Mouse (Mus musculus): ENCODE results near the gene Dolpp1. TPM values are rescaled to one million over a fixed set of nuclear protein-coding genes. Genes with fewer than 3 reads are reported as not detected.

Gene Dolpp1
- polyA plus RNA-seq, 1 experiment from 2014 or later: 47.9 TPM

GRCm38 (mm10) chr2:30399191-30400171 is 7.4 kb downstream of the Dolpp1 start:
- Histone ChIP-seq H3K9me3 (ENCODE audit: control insufficient read depth, low read length) (no peaks in the 10 kb centered on the region), H3K4me1 (replicated peaks; ENCODE audit: control insufficient read depth, insufficient read depth, low read length) (peaks cover 11% of the 10 kb centered on the region), H3K27me3 (ENCODE audit: control insufficient read depth, insufficient read depth, low read length) (no peaks in the 10 kb centered on the region), H3K36me3 (ENCODE audit: control insufficient read depth, insufficient read depth, low read length) (peaks cover 2% of the 10 kb centered on the region), H3K9ac (ENCODE audit: low read length) (peak overlapping the region; percentile 54), H3K27ac (ENCODE audit: low read depth, low read length) (peak overlapping the region; percentile 93), H3K4me3 (ENCODE audit: low read depth, low read length) (no peak overlapping the region), H3K4me2 (ENCODE audit: low read depth, low read length, severe bottlenecking) (peak overlapping the region; percentile 1; the same call in 1 of the 2 replicates)
- WGBS: 24% methylated on average over 20 of the region's 20 CpGs
- ATAC-seq (replicated peaks; ENCODE audit: low FRiP score) (peak; percentile 75), DNase-seq (ENCODE audit: low spot score) (peak; percentile 71)

GRCm38 (mm10) chr2:30401581-30401980 is 9.5 kb downstream of the Dolpp1 start:
- Histone ChIP-seq H3K27ac (ENCODE audit: low read depth, low read length) (no peak overlapping the region), H3K4me1 (replicated peaks; ENCODE audit: control insufficient read depth, insufficient read depth, low read length) (peaks cover 11% of the 10 kb centered on the region), H3K36me3 (ENCODE audit: control insufficient read depth, insufficient read depth, low read length) (peaks cover 2% of the 10 kb centered on the region), H3K4me2 (ENCODE audit: low read depth, low read length, severe bottlenecking) (no peak overlapping the region), H3K4me3 (ENCODE audit: low read depth, low read length) (no peak overlapping the region), H3K27me3 (ENCODE audit: control insufficient read depth, insufficient read depth, low read length) (no peaks in the 10 kb centered on the region), H3K9ac (ENCODE audit: low read length) (no peak overlapping the region), H3K9me3 (ENCODE audit: control insufficient read depth, low read length) (no peaks in the 10 kb centered on the region)
- DNase-seq (ENCODE audit: low spot score): no peak
- ATAC-seq (replicated peaks; ENCODE audit: low FRiP score): no peak
- WGBS: 95% methylated on average over 1 of the region's 1 CpGs

DNA sequence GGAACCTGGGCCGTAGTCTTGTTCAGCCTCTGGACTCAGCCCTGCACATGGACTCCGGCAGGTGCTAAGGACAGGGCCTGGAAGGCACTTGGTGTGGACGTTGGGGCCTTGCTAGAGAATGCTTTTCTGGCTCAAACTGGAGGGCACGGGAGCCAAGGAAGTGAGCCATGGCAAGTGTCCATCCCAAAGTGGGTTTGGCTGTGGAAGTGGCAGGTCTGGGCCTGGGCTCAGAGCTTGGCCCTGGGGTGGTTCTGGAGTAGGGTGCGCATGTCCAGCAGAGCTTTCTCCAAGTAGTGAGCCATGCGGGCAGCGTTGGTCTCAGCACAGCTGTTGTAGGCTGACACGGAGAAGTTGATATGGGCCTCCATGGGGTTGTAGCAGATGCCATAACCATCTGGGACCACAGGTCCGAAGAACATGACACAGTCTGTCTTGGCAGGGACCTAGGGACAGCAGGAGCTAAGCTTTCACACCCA is 10.3 kb downstream of the Dolpp1 start:
- Histone ChIP-seq H3K9me3 (ENCODE audit: control insufficient read depth, low read length) (no peaks in the 10 kb centered on the region), H3K27me3 (ENCODE audit: control insufficient read depth, insufficient read depth, low read length) (no peaks in the 10 kb centered on the region), H3K4me2 (ENCODE audit: low read depth, low read length, severe bottlenecking) (no peak overlapping the region), H3K9ac (ENCODE audit: low read length) (no peak overlapping the region), H3K36me3 (ENCODE audit: control insufficient read depth, insufficient read depth, low read length) (no peaks in the 10 kb centered on the region; the same call in 1 of the 2 replicates), H3K4me1 (replicated peaks; ENCODE audit: control insufficient read depth, insufficient read depth, low read length) (peaks cover 11% of the 10 kb centered on the region), H3K4me3 (ENCODE audit: low read depth, low read length) (no peak overlapping the region), H3K27ac (ENCODE audit: low read depth, low read length) (no peak overlapping the region)
- ATAC-seq (replicated peaks; ENCODE audit: low FRiP score) (no peak), DNase-seq (ENCODE audit: low spot score) (no peak)
- WGBS: 87% methylated on average over 9 of the region's 9 CpGs

- peaks cover 11% of the 10 kb centered on the region for H3K4me1 ChIP-seq (replicated peaks; ENCODE audit: control insufficient read depth, insufficient read depth, low read length)
- 77% methylated on average over 2 of the region's 2 CpGs for WGBS
- H3K27me3 ChIP-seq (ENCODE audit: control insufficient read depth, insufficient read depth, low read length): no peaks in the 10 kb centered on the region
- no peak overlapping the region for H3K4me2 ChIP-seq (ENCODE audit: low read depth, low read length, severe bottlenecking)
- no peak overlapping the region for H3K4me3 ChIP-seq (ENCODE audit: low read depth, low read length)
- no peak overlapping the region for H3K9ac ChIP-seq (ENCODE audit: low read length)
- DNase-seq (ENCODE audit: low spot score): no peak
- no peak for ATAC-seq (replicated peaks; ENCODE audit: low FRiP score)
- H3K9me3 ChIP-seq (ENCODE audit: control insufficient read depth, low read length): no peaks in the 10 kb centered on the region
- H3K27ac ChIP-seq (ENCODE audit: low read depth, low read length): no peak overlapping the region
- H3K36me3 ChIP-seq (ENCODE audit: control insufficient read depth, insufficient read depth, low read length): no peaks in the 10 kb centered on the region; the same call in 1 of the 2 replicates
Observed at GRCm38 (mm10) chr2:30402843-30403242, 10.8 kb downstream of the Dolpp1 start.

DNA sequence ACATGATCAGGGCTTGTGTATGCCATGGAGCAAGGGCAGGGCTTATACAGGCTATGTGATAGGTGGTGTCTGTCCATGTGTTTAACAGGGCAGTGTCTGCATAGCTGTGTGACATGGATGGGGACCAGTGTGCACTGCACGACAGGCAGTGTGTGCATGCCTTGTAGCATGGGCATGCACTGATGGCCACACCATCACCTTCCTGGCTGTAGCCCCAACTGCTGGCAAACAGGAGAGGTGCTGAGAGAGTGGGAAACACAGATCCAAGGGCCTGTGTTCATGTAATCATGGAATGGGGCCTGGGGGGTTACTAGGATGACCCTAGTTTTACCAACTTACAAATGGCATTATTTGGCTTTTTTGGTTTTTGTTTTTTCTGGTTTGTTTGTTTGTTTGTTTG is 11.8 kb downstream of the Dolpp1 start:
- no peak overlapping the region for H3K4me2 ChIP-seq (ENCODE audit: low read depth, low read length, severe bottlenecking)
- H3K4me1 ChIP-seq (replicated peaks; ENCODE audit: control insufficient read depth, insufficient read depth, low read length): peaks cover 11% of the 10 kb centered on the region
- H3K27ac ChIP-seq (ENCODE audit: low read depth, low read length): no peak overlapping the region
- H3K36me3 ChIP-seq (ENCODE audit: control insufficient read depth, insufficient read depth, low read length): no peaks in the 10 kb centered on the region; the same call in 1 of the 2 replicates
- DNase-seq (ENCODE audit: low spot score) (no peak), ATAC-seq (replicated peaks; ENCODE audit: low FRiP score) (no peak)
- H3K9me3 ChIP-seq (ENCODE audit: control insufficient read depth, low read length): no peaks in the 10 kb centered on the region
- no peak overlapping the region for H3K4me3 ChIP-seq (ENCODE audit: low read depth, low read length)
- 92% methylated on average over 1 of the region's 1 CpGs for WGBS
- H3K9ac ChIP-seq (ENCODE audit: low read length): no peak overlapping the region
- no peaks in the 10 kb centered on the region for H3K27me3 ChIP-seq (ENCODE audit: control insufficient read depth, insufficient read depth, low read length)

GRCm38 (mm10) chr2:30407221-30407620 is 15.2 kb downstream of the Dolpp1 start:
- no peaks in the 10 kb centered on the region for H3K4me1 ChIP-seq (replicated peaks; ENCODE audit: control insufficient read depth, insufficient read depth, low read length)
- ATAC-seq (replicated peaks; ENCODE audit: low FRiP score): no peak
- no peaks in the 10 kb centered on the region; the same call in 1 of the 2 replicates for H3K36me3 ChIP-seq (ENCODE audit: control insufficient read depth, insufficient read depth, low read length)
- no peaks in the 10 kb centered on the region for H3K9me3 ChIP-seq (ENCODE audit: control insufficient read depth, low read length)
- no peak overlapping the region for H3K4me3 ChIP-seq (ENCODE audit: low read depth, low read length)
- WGBS: 81% methylated on average over 2 of the region's 2 CpGs
- no peak overlapping the region for H3K4me2 ChIP-seq (ENCODE audit: low read depth, low read length, severe bottlenecking)
- no peak overlapping the region for H3K27ac ChIP-seq (ENCODE audit: low read depth, low read length)
- H3K27me3 ChIP-seq (ENCODE audit: control insufficient read depth, insufficient read depth, low read length): no peaks in the 10 kb centered on the region
- H3K9ac ChIP-seq (ENCODE audit: low read length): no peak overlapping the region
- no peak for DNase-seq (ENCODE audit: low spot score)

- WGBS: 94% methylated on average over 10 of the region's 10 CpGs
Observed at GRCm38 (mm10) chr2:30407778-30408177, 15.7 kb downstream of the Dolpp1 start.

GRCm38 (mm10) chr2:30408452-30409100 is 16.5 kb downstream of the Dolpp1 start:
- H3K36me3 ChIP-seq (ENCODE audit: control insufficient read depth, insufficient read depth, low read length): no peaks in the 10 kb centered on the region

More at GRCm38 (mm10) chr2:30407778-30408177, 15.7 kb downstream of the Dolpp1 start:
- no peak for DNase-seq (ENCODE audit: low spot score)
- Histone ChIP-seq H3K4me1 (replicated peaks; ENCODE audit: control insufficient read depth, insufficient read depth, low read length) (no peaks in the 10 kb centered on the region), H3K27me3 (ENCODE audit: control insufficient read depth, insufficient read depth, low read length) (no peaks in the 10 kb centered on the region), H3K4me2 (ENCODE audit: low read depth, low read length, severe bottlenecking) (no peak overlapping the region), H3K27ac (ENCODE audit: low read depth, low read length) (no peak overlapping the region), H3K4me3 (ENCODE audit: low read depth, low read length) (no peak overlapping the region), H3K36me3 (ENCODE audit: control insufficient read depth, insufficient read depth, low read length) (no peaks in the 10 kb centered on the region; the same call in 1 of the 2 replicates), H3K9me3 (ENCODE audit: control insufficient read depth, low read length) (no peaks in the 10 kb centered on the region), H3K9ac (ENCODE audit: low read length) (no peak overlapping the region)
- ATAC-seq (replicated peaks; ENCODE audit: low FRiP score): no peak

More at GRCm38 (mm10) chr2:30408452-30409100, 16.5 kb downstream of the Dolpp1 start:
- H3K4me2 ChIP-seq (ENCODE audit: low read depth, low read length, severe bottlenecking): no peak overlapping the region
- no peak overlapping the region for H3K9ac ChIP-seq (ENCODE audit: low read length)
- no peaks in the 10 kb centered on the region for H3K4me1 ChIP-seq (replicated peaks; ENCODE audit: control insufficient read depth, insufficient read depth, low read length)
- H3K27ac ChIP-seq (ENCODE audit: low read depth, low read length): no peak overlapping the region
- ATAC-seq (replicated peaks; ENCODE audit: low FRiP score) (no peak), DNase-seq (ENCODE audit: low spot score) (no peak)
- H3K4me3 ChIP-seq (ENCODE audit: low read depth, low read length): no peak overlapping the region
- no peaks in the 10 kb centered on the region for H3K27me3 ChIP-seq (ENCODE audit: control insufficient read depth, insufficient read depth, low read length)
- H3K9me3 ChIP-seq (ENCODE audit: control insufficient read depth, low read length): no peaks in the 10 kb centered on the region
- WGBS: 88% methylated on average over 8 of the region's 8 CpGs
